In the genomic region with DNA sequence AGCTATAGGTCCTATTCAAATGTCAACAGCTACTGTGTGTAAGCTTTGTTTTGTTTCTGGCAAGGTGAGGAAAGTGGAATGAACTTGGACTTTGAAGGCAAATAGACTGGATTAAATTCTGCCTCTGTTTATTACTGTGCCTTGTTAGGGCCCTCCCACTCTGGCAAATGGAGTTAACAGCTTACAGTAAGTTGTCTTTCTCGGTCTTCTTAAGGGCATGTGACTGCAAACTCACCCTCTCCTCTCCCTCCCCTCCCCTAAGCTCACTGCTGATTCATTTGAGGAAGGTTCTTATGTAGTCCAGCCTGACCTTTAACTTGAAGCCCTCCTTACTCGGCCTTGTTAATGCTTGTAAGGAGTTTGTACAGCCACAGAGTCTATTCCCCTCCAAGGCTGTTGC, we compare ENCODE assay signal across 26 mouse cellular contexts. TPM values are rescaled to one million over a fixed set of nuclear protein-coding genes. Genes with fewer than 3 reads are reported as not detected.
DNase-seq lines count a peak whose midpoint lies in the region; ATAC-seq and TF ChIP-seq lines count a peak whose summit lies in the region.
"Had no signal": no experiment of that assay in that cellular context is flagged by ENCODE, and none has a peak within 500 bp of the region (broad histone marks: within the 10 kb centered on the region; RNA-seq: fewer than 3 reads in every experiment).

No protein-coding gene starts in this region.

- H3K4me2 ChIP-seq in kidney, embryonic 15.5 days, result no peak overlapping the region
- H3K4me2 ChIP-seq in lung, postnatal 0 days (replicated peaks; ENCODE audit: low read depth, low read length), result no peak overlapping the region
- H3K4me2 ChIP-seq: embryonic facial prominence, embryonic 12.5 days; embryonic facial prominence, embryonic 15.5 days; heart, embryonic 11.5 days; hindbrain, embryonic 13.5 days had no signal

- H3K4me1 ChIP-seq in kidney, adult 2 months (ENCODE audit: control insufficient read depth, insufficient read depth, low read length), result peaks cover 14% of the 10 kb centered on the region
- H3K4me1 ChIP-seq in kidney, embryonic 15.5 days, result peaks cover 9% of the 10 kb centered on the region
- no peaks in the 10 kb centered on the region for H3K4me1 ChIP-seq in lung, postnatal 0 days (ENCODE audit: insufficient read depth, low read depth, low read length)
- H3K4me1 ChIP-seq: embryonic facial prominence, embryonic 12.5 days had no signal

- H3K27ac ChIP-seq in kidney, adult 2 months (ENCODE audit: insufficient read depth, low read depth, low read length), result 0 out of 2 replicates have a peak overlapping the region, but pooled peaks have one; percentile 61
- H3K27ac ChIP-seq in kidney, embryonic 15.5 days, result no peak overlapping the region
- H3K27ac ChIP-seq in lung, postnatal 0 days (ENCODE audit: low read length), result no peak overlapping the region
- H3K27ac ChIP-seq: embryonic facial prominence, embryonic 12.5 days; embryonic facial prominence, embryonic 15.5 days; gastrocnemius, adult 2 months; hindbrain, embryonic 10.5 days; hindbrain, embryonic 13.5 days had no signal

- H3K9ac ChIP-seq in kidney, embryonic 15.5 days, result no peak overlapping the region
- H3K9ac ChIP-seq in lung, postnatal 0 days (replicated peaks; ENCODE audit: low read depth), result no peak overlapping the region
- H3K9ac ChIP-seq: embryonic facial prominence, embryonic 12.5 days; embryonic facial prominence, embryonic 15.5 days; forebrain, postnatal 0 days; hindbrain, embryonic 13.5 days had no signal

- DNase-seq in kidney, adult 2 months, result peak; percentile 44
- DNase-seq in lung, postnatal 0 days (ENCODE audit: low spot score), result peak; percentile 27
- DNase-seq in lung, postnatal 36 days, result no peak
- peak; percentile 36 for DNase-seq in 416B (ENCODE audit: low read depth)
- peak; percentile 66 for DNase-seq in large intestine, adult 2 months (ENCODE audit: low read depth, low spot score)
- no peak for DNase-seq in embryo, embryonic 9.5 days (ENCODE audit: extremely low spot score)
- DNase-seq in adrenal gland, postnatal 36 days, result no peak
- DNase-seq: adrenal gland, adult 8-10 months; adrenal gland, postnatal 25 days; B cell, adult 2 months; cerebellum, adult 18-20 months; cerebellum, adult 9-10 months; cerebellum, postnatal 14 days; forebrain, postnatal 0 days; gastrocnemius, adult 2 months; gastrocnemius, postnatal 14 days; heart, adult 11 months; heart, postnatal 36 days had no signal

- H3K36me3 ChIP-seq in kidney, adult 2 months (ENCODE audit: control insufficient read depth, insufficient read depth, low read length), result no peaks in the 10 kb centered on the region
- H3K36me3 ChIP-seq in kidney, embryonic 15.5 days, result no peaks in the 10 kb centered on the region
- no peaks in the 10 kb centered on the region for H3K36me3 ChIP-seq in lung, postnatal 0 days (ENCODE audit: insufficient read depth, low read length)
- H3K36me3 ChIP-seq: embryonic facial prominence, embryonic 12.5 days; embryonic facial prominence, embryonic 15.5 days; hindbrain, embryonic 10.5 days; hindbrain, embryonic 13.5 days had no signal

- TF ChIP-seq EP300 in lung, postnatal 0 days (IDR thresholded peaks at IDR 0.05), result 0 out of 2 replicates have a peak, but pooled peaks have one; percentile 22

- no peak for ATAC-seq in kidney, embryonic 15.5 days (replicated peaks; ENCODE audit: low FRiP score)
- no peak for ATAC-seq in lung, postnatal 0 days
- ATAC-seq: forebrain, embryonic 14.5 days; forebrain, postnatal 0 days; hindbrain, embryonic 16.5 days had no signal

- TF ChIP-seq CTCF in kidney, adult 2 months (conservative IDR thresholded peaks at IDR 0.05; ENCODE audit: insufficient read depth, insufficient read length, low read depth, low read length), result no peak
- TF ChIP-seq CTCF in lung, postnatal 0 days (IDR thresholded peaks at IDR 0.05), result no peak

- no peaks in the 10 kb centered on the region; the same call in 1 of the 2 replicates for H3K27me3 ChIP-seq in kidney, adult 2 months (replicated peaks; ENCODE audit: control insufficient read depth, insufficient read depth, low read length)
- no peaks in the 10 kb centered on the region for H3K27me3 ChIP-seq in kidney, embryonic 15.5 days
- no peaks in the 10 kb centered on the region for H3K27me3 ChIP-seq in lung, postnatal 0 days (replicated peaks; ENCODE audit: insufficient read depth, low read length)
- H3K27me3 ChIP-seq: embryonic facial prominence, embryonic 12.5 days; embryonic facial prominence, embryonic 15.5 days; hindbrain, embryonic 13.5 days had no signal

- H3K4me3 ChIP-seq in kidney, adult 2 months (ENCODE audit: insufficient read depth, low read depth, low read length), result no peak overlapping the region
- no peak overlapping the region for H3K4me3 ChIP-seq in kidney, embryonic 15.5 days (replicated peaks)
- no peak overlapping the region for H3K4me3 ChIP-seq in lung, postnatal 0 days (ENCODE audit: low read depth, low read length)
- H3K4me3 ChIP-seq: embryonic facial prominence, embryonic 12.5 days; embryonic facial prominence, embryonic 15.5 days; gastrocnemius, adult 2 months; hindbrain, embryonic 10.5 days; hindbrain, embryonic 13.5 days had no signal

- 18% methylated on average over 2 of the region's 2 CpGs for WGBS in kidney, adult 2 months
- 33% methylated on average over 2 of the region's 2 CpGs for WGBS in kidney, embryonic 15.5 days
- 27% methylated on average over 2 of the region's 2 CpGs for WGBS in lung, postnatal 0 days
- 8% methylated on average over 2 of the region's 2 CpGs for WGBS in large intestine, adult 2 months

- no peaks in the 10 kb centered on the region for H3K9me3 ChIP-seq in kidney, embryonic 15.5 days (replicated peaks)
- no peaks in the 10 kb centered on the region for H3K9me3 ChIP-seq in lung, postnatal 0 days (ENCODE audit: low read length)
- H3K9me3 ChIP-seq: embryonic facial prominence, embryonic 12.5 days; embryonic facial prominence, embryonic 15.5 days; hindbrain, embryonic 10.5 days; hindbrain, embryonic 13.5 days had no signal

- no peak for TF ChIP-seq POLR2A in kidney, adult 2 months (IDR thresholded peaks at IDR 0.05; ENCODE audit: low read depth, low read length)

RNA-seq across cellular contexts. Expression of gene Gclc, which starts 8.0 kb away (rescaled TPM):
- 88.7 and 99.9 TPM in 2 replicates for polyA plus RNA-seq in kidney, adult 2 months (2012; rRNA removed)
- 24.0 and 24.2 TPM in 2 replicates for polyA plus RNA-seq in kidney, embryonic 15.5 days (2015; fragmentation: Nextera tagmentation; extraction: Ambion mirVana)
- 40.8 and 71.8 TPM in 2 replicates for polyA plus RNA-seq in lung, postnatal 0 days (2015; fragmentation: Nextera tagmentation; extraction: Ambion mirVana)
- polyA plus RNA-seq in large intestine, adult 2 months (2012; rRNA removed), result 10.5 and 17.0 TPM in 2 replicates
- total RNA-seq in adrenal gland, postnatal 36 days (2021), result 10 to 100 TPM; 40.9 to 47.2 TPM

Comparison
In these comparisons a context has a peak if more than half of its experiments do, and no peak if none do; other contexts are left out.
1. DNase-seq: peak in kidney, adult 2 months (single experiment), lung, postnatal 0 days (single experiment), 416B (single experiment) and large intestine, adult 2 months (single experiment); none in lung, postnatal 36 days (single experiment), embryo, embryonic 9.5 days (single experiment) and adrenal gland, postnatal 36 days (0 of 2).